Comparison of ENCODE assay signal across 10 mouse cellular contexts in genomic region chr4:139131858-139132672, GRCm38 (mm10). TPM values are rescaled to one million over a fixed set of nuclear protein-coding genes. Genes with fewer than 3 reads are reported as not detected.
DNase-seq lines count a peak whose midpoint lies in the region; ATAC-seq and TF ChIP-seq lines count a peak whose summit lies in the region.
"Had no signal": no experiment of that assay in that cellular context is flagged by ENCODE, and none has a peak within 500 bp of the region (broad histone marks: within the 10 kb centered on the region; RNA-seq: fewer than 3 reads in every experiment).

No protein-coding gene starts in this region.

- H3K27me3 ChIP-seq in liver, embryonic 11.5 days (replicated peaks; ENCODE audit: control insufficient read depth, insufficient read depth, low read length) = no peaks in the 10 kb centered on the region
- no peaks in the 10 kb centered on the region for H3K27me3 ChIP-seq in liver, postnatal 0 days (ENCODE audit: insufficient read depth, low read length)
- H3K27me3 ChIP-seq in hindbrain, embryonic 16.5 days (replicated peaks; ENCODE audit: control insufficient read depth, insufficient read depth, low read length) = no peaks in the 10 kb centered on the region

- peaks cover 24% of the 10 kb centered on the region for H3K4me1 ChIP-seq in liver, embryonic 11.5 days (replicated peaks; ENCODE audit: control insufficient read depth, insufficient read depth, low read length)
- H3K4me1 ChIP-seq in liver, postnatal 0 days (ENCODE audit: insufficient read depth) = peaks cover 16% of the 10 kb centered on the region
- peaks cover 12% of the 10 kb centered on the region for H3K4me1 ChIP-seq in hindbrain, embryonic 16.5 days (ENCODE audit: control insufficient read depth, insufficient read depth, low read depth, low read length)
- peaks cover 12% of the 10 kb centered on the region for H3K4me1 ChIP-seq in olfactory bulb, adult 2 months (ENCODE audit: control insufficient read depth, insufficient read depth, low read length)

- no peak for TF ChIP-seq EP300 in liver, postnatal 0 days (IDR thresholded peaks at IDR 0.05; ENCODE audit: low read depth)

- WGBS in liver, embryonic 11.5 days = 66% methylated on average over 14 of the region's 14 CpGs
- 64% methylated on average over 14 of the region's 14 CpGs for WGBS in liver, postnatal 0 days (ENCODE audit: insufficient replicate concordance)
- 90% methylated on average over 14 of the region's 14 CpGs for WGBS in hindbrain, embryonic 16.5 days
- 58% methylated on average over 14 of the region's 14 CpGs for WGBS in olfactory bulb, adult 2 months

- TF ChIP-seq POLR2A in olfactory bulb, adult 2 months (IDR thresholded peaks at IDR 0.05; ENCODE audit: insufficient read depth, low read depth, low read length) = no peak

- 0 out of 2 replicates have a peak overlapping the region, but pooled peaks have one; percentile 3 for H3K27ac ChIP-seq in liver, embryonic 11.5 days (ENCODE audit: low read depth, low read length)
- no peak overlapping the region for H3K27ac ChIP-seq in liver, postnatal 0 days (ENCODE audit: low read depth)
- H3K27ac ChIP-seq in hindbrain, embryonic 16.5 days (ENCODE audit: low read depth, low read length) = no peak overlapping the region
- H3K27ac ChIP-seq in olfactory bulb, adult 2 months (ENCODE audit: insufficient read depth, low read depth, low read length) = peak overlapping the region; percentile 71

- H3K9me3 ChIP-seq in liver, embryonic 11.5 days (ENCODE audit: control insufficient read depth, low read length) = no peaks in the 10 kb centered on the region
- no peaks in the 10 kb centered on the region for H3K9me3 ChIP-seq in liver, postnatal 0 days (ENCODE audit: low read length)
- no peaks in the 10 kb centered on the region for H3K9me3 ChIP-seq in hindbrain, embryonic 16.5 days (ENCODE audit: control insufficient read depth, low read length)

- peak; percentile 32 for DNase-seq in cerebellum, adult 9-10 months
- no peak for DNase-seq in liver, embryonic 11.5 days (ENCODE audit: low spot score)
- DNase-seq in liver, postnatal 0 days = no peak
- DNase-seq in thymus, postnatal 0 days (ENCODE audit: low spot score) = no peak
- DNase-seq in adrenal gland, adult (ENCODE audit: inconsistent age in 2 of 2, low spot score in 1 of 2) = no peak
- DNase-seq: adrenal gland, adult 2 months had no signal

- H3K4me3 ChIP-seq in liver, embryonic 11.5 days (ENCODE audit: low read depth, low read length) = no peak overlapping the region
- no peak overlapping the region for H3K4me3 ChIP-seq in liver, postnatal 0 days (ENCODE audit: low read depth, low read length)
- peak overlapping the region; percentile 13 for H3K4me3 ChIP-seq in hindbrain, embryonic 16.5 days (ENCODE audit: low read length)
- H3K4me3 ChIP-seq in olfactory bulb, adult 2 months (ENCODE audit: insufficient read depth, low read depth, low read length) = peak overlapping the region; percentile 8

- no peak overlapping the region for H3K9ac ChIP-seq in liver, embryonic 11.5 days (ENCODE audit: low read depth, low read length)
- no peak overlapping the region for H3K9ac ChIP-seq in liver, postnatal 0 days (replicated peaks)
- H3K9ac ChIP-seq in hindbrain, embryonic 16.5 days (ENCODE audit: low read depth, low read length) = no peak overlapping the region; the same call in 1 of the 2 replicates

- no peak for TF ChIP-seq CTCF in liver, postnatal 0 days (IDR thresholded peaks at IDR 0.05; ENCODE audit: low read depth)
- TF ChIP-seq CTCF in olfactory bulb, adult 2 months (IDR thresholded peaks at IDR 0.05; ENCODE audit: insufficient read depth, low read depth, low read length) = no peak

- H3K36me3 ChIP-seq in liver, embryonic 11.5 days (ENCODE audit: control insufficient read depth, insufficient read depth, low read length) = no peaks in the 10 kb centered on the region
- no peaks in the 10 kb centered on the region for H3K36me3 ChIP-seq in liver, postnatal 0 days (replicated peaks; ENCODE audit: insufficient read depth, low read length)
- no peaks in the 10 kb centered on the region for H3K36me3 ChIP-seq in hindbrain, embryonic 16.5 days (ENCODE audit: control insufficient read depth, insufficient read depth, low read length)

- ATAC-seq in cerebellum, adult (ENCODE audit: insufficient number of reproducible peaks, low FRiP score, low TSS enrichment) = no peak
- ATAC-seq in liver, embryonic 11.5 days (replicated peaks; ENCODE audit: low FRiP score) = no peak
- no peak for ATAC-seq in liver, postnatal 0 days
- no peak for ATAC-seq in hindbrain, embryonic 16.5 days

- H3K4me2 ChIP-seq in liver, embryonic 11.5 days = peak overlapping the region; percentile 59
- H3K4me2 ChIP-seq in liver, postnatal 0 days (ENCODE audit: low read depth, low read length) = no peak overlapping the region
- H3K4me2 ChIP-seq in hindbrain, embryonic 16.5 days (ENCODE audit: low read length) = peak overlapping the region; percentile 49

RNA-seq across cellular contexts. Expression of gene Minos1, which starts 1.2 kb away (rescaled TPM):
- 541 and 564 TPM in 2 replicates for polyA plus RNA-seq in liver, embryonic 11.5 days (2014; fragmentation: Nextera tagmentation; extraction: Ambion mirVana)
- polyA plus RNA-seq in liver, postnatal 0 days (2015; fragmentation: Nextera tagmentation; extraction: Ambion mirVana) = 384 and 387 TPM in 2 replicates
- polyA plus RNA-seq in hindbrain, embryonic 16.5 days (2015; fragmentation: Nextera tagmentation; extraction: Ambion mirVana) = 342 and 378 TPM in 2 replicates
- not detected in 2 replicates for polyA plus RNA-seq in olfactory bulb, adult 2 months (2012; ENCODE audit: insufficient read depth, insufficient read length, low replicate concordance, missing spikeins)
- 777 and 795 TPM in 2 replicates for polyA plus RNA-seq in thymus, postnatal 0 days (2015; fragmentation: Nextera tagmentation; extraction: Ambion mirVana)

RNA-seq across cellular contexts. Expression of gene Nbl1, which starts 39.3 kb away (rescaled TPM):
- polyA plus RNA-seq in liver, embryonic 11.5 days (2014; fragmentation: Nextera tagmentation; extraction: Ambion mirVana) = 4.0 and 5.0 TPM in 2 replicates
- polyA plus RNA-seq in liver, postnatal 0 days (2015; fragmentation: Nextera tagmentation; extraction: Ambion mirVana) = 3.0 and 3.1 TPM in 2 replicates
- 43.7 and 57.7 TPM in 2 replicates for polyA plus RNA-seq in hindbrain, embryonic 16.5 days (2015; fragmentation: Nextera tagmentation; extraction: Ambion mirVana)
- not detected in 2 replicates for polyA plus RNA-seq in olfactory bulb, adult 2 months (2012; ENCODE audit: insufficient read depth, insufficient read length, low replicate concordance, missing spikeins)
- 19.8 and 20.9 TPM in 2 replicates for polyA plus RNA-seq in thymus, postnatal 0 days (2015; fragmentation: Nextera tagmentation; extraction: Ambion mirVana)

RNA-seq across cellular contexts. Expression of gene Htr6, which starts 56.7 kb away (rescaled TPM):
- polyA plus RNA-seq in liver, embryonic 11.5 days (2014; fragmentation: Nextera tagmentation; extraction: Ambion mirVana) = not detected in 2 replicates
- polyA plus RNA-seq in liver, postnatal 0 days (2015; fragmentation: Nextera tagmentation; extraction: Ambion mirVana) = not detected in 2 replicates
- 0.64 and 0.66 TPM in 2 replicates for polyA plus RNA-seq in hindbrain, embryonic 16.5 days (2015; fragmentation: Nextera tagmentation; extraction: Ambion mirVana)
- not detected in 2 replicates for polyA plus RNA-seq in olfactory bulb, adult 2 months (2012; ENCODE audit: insufficient read depth, insufficient read length, low replicate concordance, missing spikeins)
- polyA plus RNA-seq in thymus, postnatal 0 days (2015; fragmentation: Nextera tagmentation; extraction: Ambion mirVana) = not detected in 2 replicates
- polyA plus RNA-seq: intestine, postnatal 0 days had no signal

Comparison
In these comparisons a context has a peak if more than half of its experiments do, and no peak if none do; other contexts are left out.
1. H3K27ac ChIP-seq: peak in liver, embryonic 11.5 days (single experiment) and olfactory bulb, adult 2 months (single experiment); none in liver, postnatal 0 days (single experiment) and hindbrain, embryonic 16.5 days (single experiment).
2. H3K4me3 ChIP-seq: peak in hindbrain, embryonic 16.5 days (single experiment) and olfactory bulb, adult 2 months (single experiment); none in liver, embryonic 11.5 days (single experiment) and liver, postnatal 0 days (single experiment).
3. RNA of gene Minos1, which starts 1.2 kb away (polyA plus RNA-seq): 777 to 795 TPM in thymus, postnatal 0 days, 541 to 564 TPM in liver, embryonic 11.5 days, 384 to 387 TPM in liver, postnatal 0 days and 342 to 378 TPM in hindbrain, embryonic 16.5 days; not detected in olfactory bulb, adult 2 months; every median in the first group is over 100 times any median in the second.